Mouse (Mus musculus) G1E (cell line): ENCODE measurements around the gene Med8.

Experiments used
- CTCF ChIP-seq: IDR thresholded peaks from 2 replicates; pipeline ENCODE4 v1.5.1; 2012; ENCODE audit warnings: low read depth, low read length, inconsistent platforms, mixed read lengths
- GATA2 ChIP-seq: IDR thresholded peaks from 2 replicates; pipeline ENCODE4 v1.6.1; 2012; ENCODE audit warnings: low read depth, low read length, inconsistent platforms, borderline replicate concordance
- POLR2AphosphoS5 ChIP-seq: IDR thresholded peaks from 2 replicates; pipeline ENCODE4 v1.6.1; 2012; ENCODE audit warnings: low read depth, low read length, inconsistent platforms; ENCODE audit not compliant: insufficient replicate concordance

- no peak for TF ChIP-seq CTCF
- TF ChIP-seq GATA2: no peak
- TF ChIP-seq POLR2AphosphoS5: no peak
These were observed 36.8 kb downstream of the Med8 start for GRCm38 (mm10) chr4:118445781-118446414.
